Comparison of ENCODE assay signal across 8 mouse cellular contexts in the genomic region with DNA sequence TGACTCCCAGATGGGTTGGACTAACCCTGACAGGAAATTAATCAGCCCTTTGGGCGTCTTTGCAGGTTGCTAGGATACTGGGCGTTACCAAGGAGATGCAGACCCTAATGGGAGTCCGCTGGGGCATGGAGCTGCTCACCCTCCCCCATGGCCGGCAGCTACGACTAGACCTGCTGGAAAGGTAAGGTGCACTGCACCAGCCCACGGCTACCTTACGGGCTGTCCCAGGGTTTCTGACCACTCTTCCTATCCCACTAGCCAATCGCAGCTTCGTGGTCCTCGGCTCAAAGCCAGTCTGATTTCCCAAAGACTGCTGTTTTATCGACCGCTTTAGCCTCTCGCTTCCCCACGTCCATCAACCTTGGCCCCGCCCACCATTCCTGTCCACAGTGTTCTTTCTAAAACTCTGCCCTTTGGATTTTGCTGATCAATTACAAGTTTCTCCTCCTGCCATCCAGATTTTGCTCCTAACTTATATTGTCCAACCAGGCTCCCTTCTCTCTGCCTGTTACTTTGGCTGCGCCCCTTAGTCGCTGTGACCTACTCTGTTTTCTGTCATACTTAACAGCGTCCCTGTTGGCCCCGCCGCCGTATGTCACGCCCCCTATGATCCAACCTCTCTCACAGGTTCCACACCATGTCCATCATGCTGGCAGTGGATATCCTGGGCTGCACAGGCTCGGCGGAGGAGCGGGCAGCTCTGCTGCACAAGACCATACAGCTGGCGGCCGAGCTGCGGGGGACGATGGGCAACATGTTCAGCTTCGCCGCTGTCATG. TPM values are rescaled to one million over a fixed set of nuclear protein-coding genes. Genes with fewer than 3 reads are reported as not detected.
DNase-seq lines count a peak whose midpoint lies in the region; ATAC-seq and TF ChIP-seq lines count a peak whose summit lies in the region.

No protein-coding gene starts in this region.

- TF ChIP-seq POLR2A in cerebellum, adult 2 months (IDR thresholded peaks at IDR 0.05; ENCODE audit: borderline replicate concordance, insufficient read depth, low read length), result no peak

- no peak for TF ChIP-seq CTCF in intestine, postnatal 0 days (IDR thresholded peaks at IDR 0.05; ENCODE audit: low read depth)
- TF ChIP-seq CTCF in cerebellum, adult 2 months (IDR thresholded peaks at IDR 0.05; ENCODE audit: borderline replicate concordance, insufficient read depth, low read depth, low read length), result no peak

- no peaks in the 10 kb centered on the region for H3K9me3 ChIP-seq in forebrain, embryonic 12.5 days
- no peaks in the 10 kb centered on the region for H3K9me3 ChIP-seq in intestine, postnatal 0 days (ENCODE audit: control insufficient read depth)
- H3K9me3 ChIP-seq in liver, embryonic 16.5 days (replicated peaks; ENCODE audit: control insufficient read depth, low read length), result no peaks in the 10 kb centered on the region

- peaks cover 26% of the 10 kb centered on the region for H3K4me1 ChIP-seq in forebrain, embryonic 12.5 days
- no peaks in the 10 kb centered on the region for H3K4me1 ChIP-seq in intestine, postnatal 0 days (replicated peaks; ENCODE audit: control insufficient read depth, insufficient read depth, low read length)
- no peaks in the 10 kb centered on the region for H3K4me1 ChIP-seq in liver, embryonic 16.5 days (ENCODE audit: control insufficient read depth, low read depth, low read length)
- no peaks in the 10 kb centered on the region for H3K4me1 ChIP-seq in cerebellum, adult 2 months (ENCODE audit: control insufficient read depth, insufficient read depth, low read length)

- peaks cover 54% of the 10 kb centered on the region for H3K36me3 ChIP-seq in forebrain, embryonic 12.5 days (replicated peaks)
- peaks cover 20% of the 10 kb centered on the region; the same call in 1 of the 2 replicates for H3K36me3 ChIP-seq in intestine, postnatal 0 days (ENCODE audit: control insufficient read depth, insufficient read depth)
- no peaks in the 10 kb centered on the region for H3K36me3 ChIP-seq in liver, embryonic 16.5 days (ENCODE audit: control insufficient read depth, insufficient read depth)

- 5% methylated on average over 31 of the region's 31 CpGs for WGBS in forebrain, embryonic 12.5 days
- 17% methylated on average over 31 of the region's 31 CpGs for WGBS in intestine, postnatal 0 days
- 62% methylated on average over 31 of the region's 31 CpGs for WGBS in liver, embryonic 16.5 days (ENCODE audit: insufficient replicate concordance)
- 35% methylated on average over 31 of the region's 31 CpGs for WGBS in cerebellum, adult 2 months

- H3K27me3 ChIP-seq in forebrain, embryonic 12.5 days, result no peaks in the 10 kb centered on the region
- H3K27me3 ChIP-seq in intestine, postnatal 0 days (replicated peaks; ENCODE audit: control insufficient read depth, insufficient read depth, low read length), result no peaks in the 10 kb centered on the region
- no peaks in the 10 kb centered on the region for H3K27me3 ChIP-seq in liver, embryonic 16.5 days (ENCODE audit: control insufficient read depth, insufficient read depth, low read depth, low read length)
- H3K27me3 ChIP-seq in cerebellum, adult 2 months (ENCODE audit: control insufficient read depth, insufficient read depth, low read length), result no peaks in the 10 kb centered on the region

- DNase-seq in adrenal gland, postnatal 25 days, result peak; percentile 76
- peak; percentile 73 for DNase-seq in ovary, postnatal 36 days (ENCODE audit: low spot score)
- no peak for DNase-seq in cerebellum, adult 2 months
- no peak for DNase-seq in thymus, postnatal 36 days

- H3K4me2 ChIP-seq in forebrain, embryonic 12.5 days, result peak overlapping the region; percentile 57
- peak overlapping the region; percentile 62 for H3K4me2 ChIP-seq in intestine, postnatal 0 days (replicated peaks; ENCODE audit: low read depth)
- H3K4me2 ChIP-seq in liver, embryonic 16.5 days (ENCODE audit: low read depth, low read length), result peak overlapping the region; percentile 42

- peak; percentile 86 for ATAC-seq in forebrain, embryonic 12.5 days (ENCODE audit: low FRiP score)
- ATAC-seq in intestine, postnatal 0 days, result peak; percentile 86
- peak; percentile 84 for ATAC-seq in liver, embryonic 16.5 days (ENCODE audit: low read depth)
- ATAC-seq in frontal cortex, adult (ENCODE audit: low TSS enrichment), result no peak

- peak overlapping the region; percentile 48; the same call in 1 of the 2 replicates for H3K9ac ChIP-seq in forebrain, embryonic 12.5 days
- peak overlapping the region; percentile 28; the same call in 1 of the 2 replicates for H3K9ac ChIP-seq in intestine, postnatal 0 days (ENCODE audit: low read depth, low read length)
- no peak overlapping the region for H3K9ac ChIP-seq in liver, embryonic 16.5 days (ENCODE audit: low read depth, low read length)

- peak overlapping the region; percentile 74 for H3K27ac ChIP-seq in forebrain, embryonic 12.5 days
- H3K27ac ChIP-seq in intestine, postnatal 0 days (ENCODE audit: low read depth, low read length), result peak overlapping the region; percentile 35; the same call in 1 of the 2 replicates
- H3K27ac ChIP-seq in liver, embryonic 16.5 days (ENCODE audit: low read length), result no peak overlapping the region
- no peak overlapping the region for H3K27ac ChIP-seq in cerebellum, adult 2 months (ENCODE audit: insufficient read depth, low read length)

- peak overlapping the region; percentile 32 for H3K4me3 ChIP-seq in forebrain, embryonic 12.5 days (replicated peaks)
- H3K4me3 ChIP-seq in intestine, postnatal 0 days (ENCODE audit: low read depth, low read length), result peak overlapping the region; percentile 39
- peak overlapping the region; percentile 24 for H3K4me3 ChIP-seq in liver, embryonic 16.5 days (ENCODE audit: low read depth, low read length)
- H3K4me3 ChIP-seq in cerebellum, adult 2 months (replicated peaks; ENCODE audit: insufficient read depth, low read depth, low read length), result no peak overlapping the region

RNA-seq across cellular contexts. Expression of a gene that starts 6.0 kb away (rescaled TPM):
- 24.7 and 30.8 TPM in 2 replicates for total RNA-seq in adrenal gland, postnatal 25 days (2021)
- 53.3 and 57.0 TPM in 2 replicates for polyA plus RNA-seq in forebrain, embryonic 12.5 days (2016; fragmentation: Nextera tagmentation; extraction: Ambion mirVana)
- polyA plus RNA-seq in intestine, postnatal 0 days (2015; fragmentation: Nextera tagmentation; extraction: Ambion mirVana), result 59.2 and 60.4 TPM in 2 replicates
- 25.7 and 26.1 TPM in 2 replicates for polyA plus RNA-seq in liver, embryonic 16.5 days (2015; fragmentation: Nextera tagmentation; extraction: Ambion mirVana)
- 41.6 and 43.8 TPM in 2 replicates for polyA plus RNA-seq in cerebellum, adult 2 months (2012; rRNA removed)

RNA-seq across cellular contexts. Expression of a gene that starts 10.3 kb away (rescaled TPM):
- total RNA-seq in adrenal gland, postnatal 25 days (2021), result not detected in 2 replicates
- 1.9 and 2.1 TPM in 2 replicates for polyA plus RNA-seq in forebrain, embryonic 12.5 days (2016; fragmentation: Nextera tagmentation; extraction: Ambion mirVana)
- 0.18 TPM in 2 replicates for polyA plus RNA-seq in intestine, postnatal 0 days (2015; fragmentation: Nextera tagmentation; extraction: Ambion mirVana)
- polyA plus RNA-seq in liver, embryonic 16.5 days (2015; fragmentation: Nextera tagmentation; extraction: Ambion mirVana), result not detected in 2 replicates
- polyA plus RNA-seq in cerebellum, adult 2 months (2012; rRNA removed), result 5.6 and 7.7 TPM in 2 replicates

RNA-seq across cellular contexts. Expression of a gene that starts 24.4 kb away (rescaled TPM):
- total RNA-seq in adrenal gland, postnatal 25 days (2021), result 0.15 and 0.24 TPM in 2 replicates
- 0.46 and 0.67 TPM in 2 replicates for polyA plus RNA-seq in forebrain, embryonic 12.5 days (2016; fragmentation: Nextera tagmentation; extraction: Ambion mirVana)
- 0.04 and 0.09 TPM in 2 replicates for polyA plus RNA-seq in intestine, postnatal 0 days (2015; fragmentation: Nextera tagmentation; extraction: Ambion mirVana)
- 0.07 and 0.11 TPM in 2 replicates for polyA plus RNA-seq in liver, embryonic 16.5 days (2015; fragmentation: Nextera tagmentation; extraction: Ambion mirVana)
- 2.0 and 2.6 TPM in 2 replicates for polyA plus RNA-seq in cerebellum, adult 2 months (2012; rRNA removed)

RNA-seq across cellular contexts. Expression of a gene that starts 24.5 kb away (rescaled TPM):
- 5.7 and 5.9 TPM in 2 replicates for total RNA-seq in adrenal gland, postnatal 25 days (2021)
- 3.9 and 5.3 TPM in 2 replicates for polyA plus RNA-seq in forebrain, embryonic 12.5 days (2016; fragmentation: Nextera tagmentation; extraction: Ambion mirVana)
- polyA plus RNA-seq in intestine, postnatal 0 days (2015; fragmentation: Nextera tagmentation; extraction: Ambion mirVana), result 8.4 and 10.5 TPM in 2 replicates
- 1.2 TPM in 2 replicates for polyA plus RNA-seq in liver, embryonic 16.5 days (2015; fragmentation: Nextera tagmentation; extraction: Ambion mirVana)
- polyA plus RNA-seq in cerebellum, adult 2 months (2012; rRNA removed), result 7.4 and 8.5 TPM in 2 replicates

RNA-seq across cellular contexts. Expression of a gene that starts 30.2 kb away (rescaled TPM):
- total RNA-seq in adrenal gland, postnatal 25 days (2021), result 14.3 and 23.7 TPM in 2 replicates
- 30.1 and 35.1 TPM in 2 replicates for polyA plus RNA-seq in forebrain, embryonic 12.5 days (2016; fragmentation: Nextera tagmentation; extraction: Ambion mirVana)
- 11.2 and 11.7 TPM in 2 replicates for polyA plus RNA-seq in intestine, postnatal 0 days (2015; fragmentation: Nextera tagmentation; extraction: Ambion mirVana)
- 7.1 and 8.6 TPM in 2 replicates for polyA plus RNA-seq in liver, embryonic 16.5 days (2015; fragmentation: Nextera tagmentation; extraction: Ambion mirVana)
- 47.0 and 53.2 TPM in 2 replicates for polyA plus RNA-seq in cerebellum, adult 2 months (2012; rRNA removed)

Comparison
In these comparisons a context has a peak if more than half of its experiments do, and no peak if none do; other contexts are left out.
1. DNase-seq: peak in adrenal gland, postnatal 25 days (single experiment) and ovary, postnatal 36 days (single experiment); none in cerebellum, adult 2 months (0 of 2) and thymus, postnatal 36 days (0 of 2).
2. H3K27ac ChIP-seq: peak in forebrain, embryonic 12.5 days (single experiment) and intestine, postnatal 0 days (single experiment); none in liver, embryonic 16.5 days (single experiment) and cerebellum, adult 2 months (single experiment).
3. Peak in every context shown above with its lines, with median percentiles within 50 percentile points of each other: H3K4me2 ChIP-seq.